Mouse (Mus musculus) liver, postnatal 0 days (tissue): ENCODE data around the gene Gm42420.

Experiments used
- CTCF ChIP-seq: sonication (generic); IDR thresholded peaks from 2 replicates; pipeline ENCODE4 v1.5.1; 2016; ENCODE audit warnings: antibody characterized with exemption, low read depth
- EP300 ChIP-seq: IDR thresholded peaks from 2 replicates; pipeline ENCODE4 v1.6.1; 2016; ENCODE audit warnings: antibody characterized with exemption, low read depth, mild to moderate bottlenecking

DNA sequence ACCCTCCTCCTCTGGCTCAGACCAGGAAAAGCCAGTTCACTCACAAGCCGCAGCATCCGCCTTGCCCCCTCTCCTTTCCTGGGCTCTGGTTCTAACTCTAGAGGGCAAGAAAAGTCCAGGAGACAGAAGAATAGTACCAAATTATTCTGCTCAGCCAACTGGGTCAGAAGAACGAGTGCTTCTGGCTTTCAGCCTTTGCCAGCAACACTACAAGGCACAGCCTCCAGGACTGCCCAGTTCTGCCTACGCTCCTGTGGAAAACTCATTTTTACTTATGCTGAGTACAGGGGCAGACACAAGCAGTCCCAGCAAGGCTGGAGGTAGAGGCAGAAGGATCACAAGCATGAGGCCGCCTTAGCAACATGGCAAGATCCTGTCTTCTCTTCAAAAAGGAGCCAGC is 37.5 kb upstream of the Gm42420 start:
- no peak for TF ChIP-seq CTCF
- TF ChIP-seq EP300 = no peak
